Mouse (Mus musculus) lung, postnatal 0 days (tissue): Measurements from ENCODE around the gene Chd2. TPM values are rescaled to one million over a fixed set of nuclear protein-coding genes. Genes with fewer than 3 reads are reported as not detected.

Experiments used
- ATAC-seq: fragments of 200-750 bp; cut with Nextera tagmentation; 2 replicates; pipeline ENCODE4 v1.8.0; 2017; ENCODE audit warnings: moderate library complexity
- DNase-seq: peaks from one replicate; pipeline ENCODE4 v3.0.0-alpha.2; 2016; ENCODE audit warnings: low spot score
- H3K27ac ChIP-seq: fragments of 300-500 bp; sonication (generic); 2 replicates; pipeline ENCODE4 v1.5.1; 2014; ENCODE audit warnings: antibody characterized with exemption, mild to moderate bottlenecking, low read length, mixed read lengths
- H3K27me3 ChIP-seq: fragments of 300-500 bp; sonication (generic); replicated peaks from 2 replicates; pipeline ENCODE4 v1.6.1; 2014; ENCODE audit warnings: low read length, mixed read lengths; ENCODE audit not compliant: insufficient read depth
- H3K36me3 ChIP-seq: fragments of 300-500 bp; sonication (generic); 2 replicates; pipeline ENCODE4 v1.6.1; 2014; ENCODE audit warnings: low read length, mixed read lengths; ENCODE audit not compliant: insufficient read depth
- H3K4me1 ChIP-seq: fragments of 300-500 bp; sonication (generic); 2 replicates; pipeline ENCODE4 v1.6.1; 2014; ENCODE audit warnings: antibody characterized with exemption, low read depth, low read length, mixed read lengths; ENCODE audit not compliant: insufficient read depth
- H3K4me2 ChIP-seq: fragments of 300-500 bp; sonication (generic); replicated peaks from 2 replicates; pipeline ENCODE4 v1.6.1; 2014; ENCODE audit warnings: low read depth, mild to moderate bottlenecking, low read length, moderate library complexity, mixed read lengths
- H3K4me3 ChIP-seq: fragments of 300-500 bp; sonication (generic); 2 replicates; pipeline ENCODE4 v1.5.1; 2014; ENCODE audit warnings: low read depth, low read length
- H3K9ac ChIP-seq: fragments of 300-500 bp; sonication (generic); replicated peaks from 2 replicates; pipeline ENCODE4 v1.6.1; 2014; ENCODE audit warnings: low read depth, mild to moderate bottlenecking
- H3K9me3 ChIP-seq: fragments of 300-500 bp; sonication (generic); 2 replicates; pipeline ENCODE4 v1.6.1; 2016; ENCODE audit warnings: low read length, mixed read lengths
- CTCF ChIP-seq: IDR thresholded peaks from 2 replicates; pipeline ENCODE4 v1.5.1; 2016; ENCODE audit warnings: antibody characterized with exemption, mild to moderate bottlenecking
- EP300 ChIP-seq: IDR thresholded peaks from 2 replicates; pipeline ENCODE4 v1.6.1; 2016; ENCODE audit warnings: antibody characterized with exemption, mild to moderate bottlenecking, control low read depth
- WGBS: fragments of 180-500 bp; shearing (Covaris S2); extraction: QIAGEN DNeasy Blood & Tissue Kit; methylation state at CpG from one replicate; pipeline ENCODE4 v1.1.7; 2014; 5-methylcytosine and 5-hydroxymethylcytosine counted together
- polyA plus RNA-seq: library from polyadenylated mRNA; unstranded; fragments of >200 nt; fragmentation: Nextera tagmentation; extraction: Ambion mirVana; gene quantifications from 2 replicates; pipeline ENCODE4 v1.2.1, GENCODE M21; 2015

Gene Chd2
- polyA plus RNA-seq, 1 experiment from 2014 or later: 38.0 TPM

DNA sequence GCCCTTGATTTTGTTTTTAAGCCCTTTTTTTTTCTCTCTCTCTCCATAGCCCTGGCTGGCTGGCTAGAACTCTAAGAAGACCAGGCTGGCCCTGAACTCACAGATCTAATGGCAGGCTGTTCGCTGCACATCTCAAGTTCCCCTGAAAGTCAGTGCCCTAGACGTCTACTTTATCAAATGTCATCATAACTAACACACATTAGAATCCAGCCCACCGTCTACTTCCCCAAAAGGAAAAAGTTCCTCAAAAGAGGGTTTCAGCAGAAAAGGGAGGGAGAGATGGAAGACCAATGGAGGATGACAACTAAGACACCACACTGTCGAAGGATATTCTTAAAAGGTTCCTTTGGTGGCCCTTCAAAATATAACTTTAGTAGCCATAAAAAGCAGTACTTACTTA, 14.4 kb downstream of the Chd2 start:
- no peak for ATAC-seq
- Histone ChIP-seq H3K4me1 (peaks cover 23% of the 10 kb centered on the region), H3K27me3 (no peaks in the 10 kb centered on the region), H3K4me2 (no peak overlapping the region), H3K9me3 (no peaks in the 10 kb centered on the region), H3K27ac (no peak overlapping the region), H3K36me3 (no peaks in the 10 kb centered on the region), H3K4me3 (no peak overlapping the region), H3K9ac (no peak overlapping the region)
- 76% methylated on average over 4 of the region's 4 CpGs for WGBS
- no peak for TF ChIP-seq CTCF
- no peak for TF ChIP-seq EP300
- DNase-seq: no peak

DNA sequence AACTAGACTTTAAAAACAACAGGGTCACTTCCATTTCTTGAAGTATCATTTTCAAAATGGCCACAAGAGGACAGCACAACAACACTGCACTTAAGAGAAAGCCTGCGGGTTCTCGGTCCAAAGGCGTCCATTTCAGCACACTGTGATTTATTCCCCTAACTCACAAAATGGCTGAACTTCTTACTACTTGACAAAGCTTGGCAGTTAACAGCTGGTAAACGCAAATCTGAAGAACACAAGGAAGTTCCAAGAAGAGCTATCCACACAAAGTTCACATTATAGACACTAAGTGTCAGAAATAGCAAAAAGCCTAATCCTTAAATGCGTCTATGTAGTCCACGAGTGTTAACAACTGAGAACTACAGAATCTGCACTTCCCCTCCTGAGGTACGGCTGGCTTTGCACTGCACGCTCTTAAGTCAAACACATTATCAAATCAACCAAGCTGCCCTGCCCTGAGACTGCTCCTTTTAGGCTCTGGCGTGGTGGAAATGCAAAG, 17.1 kb downstream of the Chd2 start:
- Histone ChIP-seq H3K36me3 (no peaks in the 10 kb centered on the region; the same call in 1 of the 2 replicates), H3K4me1 (peaks cover 9% of the 10 kb centered on the region; the same call in 1 of the 2 replicates), H3K27me3 (no peaks in the 10 kb centered on the region), H3K9me3 (no peaks in the 10 kb centered on the region), H3K4me2 (peak overlapping the region; percentile 27), H3K27ac (peak overlapping the region; percentile 93), H3K9ac (no peak overlapping the region), H3K4me3 (no peak overlapping the region)
- WGBS: 14% methylated on average over 9 of the region's 9 CpGs
- ATAC-seq (peak; percentile 91), DNase-seq (peak; percentile 97)
- TF ChIP-seq EP300 (peak; percentile 81), CTCF (peak; percentile 91)

DNA sequence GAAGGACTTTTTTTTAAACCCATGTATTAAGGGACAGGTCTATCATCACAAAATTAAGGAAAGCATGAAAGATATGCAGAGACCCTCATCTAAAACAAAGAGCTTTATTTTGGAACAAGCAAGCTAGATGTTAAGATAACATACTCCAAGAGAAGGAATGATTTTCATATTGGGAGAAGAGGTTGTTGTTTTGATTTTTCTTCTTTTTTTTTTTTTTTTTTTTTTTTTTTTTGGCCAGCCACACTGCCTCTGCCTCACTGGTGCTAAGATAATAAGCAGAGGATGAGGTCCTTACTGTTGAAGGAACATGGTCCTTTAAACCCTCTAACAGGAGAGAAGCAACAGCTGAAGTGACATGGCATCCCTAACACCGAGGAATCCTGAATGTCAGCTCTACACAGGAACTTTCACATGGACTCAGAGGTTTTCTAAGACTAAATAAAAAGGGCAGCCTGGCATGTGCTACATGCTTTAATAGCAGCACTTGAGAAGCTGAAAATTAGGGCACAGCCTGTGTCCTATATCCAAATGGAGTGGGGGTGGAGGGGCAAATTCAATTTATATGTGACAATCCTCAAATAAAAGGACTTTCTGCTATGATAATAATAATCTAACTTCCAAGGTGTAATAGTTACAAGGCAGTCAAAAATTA, 17.9 kb downstream of the Chd2 start:
- Histone ChIP-seq H3K27me3 (no peaks in the 10 kb centered on the region), H3K9me3 (no peaks in the 10 kb centered on the region), H3K4me2 (no peak overlapping the region), H3K9ac (no peak overlapping the region), H3K27ac (peak overlapping the region; percentile 47), H3K36me3 (peaks cover 3% of the 10 kb centered on the region; the same call in 1 of the 2 replicates), H3K4me3 (no peak overlapping the region), H3K4me1 (peaks cover 9% of the 10 kb centered on the region; the same call in 1 of the 2 replicates)
- WGBS: 45% methylated on average over 1 of the region's 1 CpGs
- DNase-seq (no peak), ATAC-seq (no peak)
- TF ChIP-seq EP300 (no peak), CTCF (no peak)

DNA sequence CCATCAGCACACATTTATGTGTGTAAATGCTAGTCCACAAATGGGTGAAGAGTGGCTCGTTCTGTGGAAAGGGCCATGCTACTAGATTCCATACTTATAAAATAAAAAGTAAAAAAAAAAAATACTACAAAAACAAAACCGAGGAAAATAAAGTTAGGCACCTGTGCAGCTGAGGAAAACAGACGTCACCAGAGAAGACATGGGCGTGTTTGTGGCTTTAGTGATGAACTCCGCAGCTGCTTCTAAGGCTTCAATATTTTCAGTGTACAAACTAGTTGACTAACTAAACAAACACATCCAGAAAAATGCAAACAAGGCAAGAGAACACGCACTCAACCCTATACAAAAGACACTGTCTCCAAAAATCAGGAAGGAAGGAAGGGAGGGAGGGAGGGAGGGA, 18.4 kb downstream of the Chd2 start:
- Histone ChIP-seq H3K9ac (no peak overlapping the region), H3K27ac (no peak overlapping the region), H3K4me3 (no peak overlapping the region), H3K27me3 (no peaks in the 10 kb centered on the region), H3K9me3 (no peaks in the 10 kb centered on the region), H3K36me3 (peaks cover 3% of the 10 kb centered on the region; the same call in 1 of the 2 replicates), H3K4me1 (peaks cover 9% of the 10 kb centered on the region; the same call in 1 of the 2 replicates), H3K4me2 (no peak overlapping the region)
- no peak for TF ChIP-seq EP300
- TF ChIP-seq CTCF: no peak
- DNase-seq: no peak
- no peak for ATAC-seq
- 59% methylated on average over 6 of the region's 6 CpGs for WGBS

DNA sequence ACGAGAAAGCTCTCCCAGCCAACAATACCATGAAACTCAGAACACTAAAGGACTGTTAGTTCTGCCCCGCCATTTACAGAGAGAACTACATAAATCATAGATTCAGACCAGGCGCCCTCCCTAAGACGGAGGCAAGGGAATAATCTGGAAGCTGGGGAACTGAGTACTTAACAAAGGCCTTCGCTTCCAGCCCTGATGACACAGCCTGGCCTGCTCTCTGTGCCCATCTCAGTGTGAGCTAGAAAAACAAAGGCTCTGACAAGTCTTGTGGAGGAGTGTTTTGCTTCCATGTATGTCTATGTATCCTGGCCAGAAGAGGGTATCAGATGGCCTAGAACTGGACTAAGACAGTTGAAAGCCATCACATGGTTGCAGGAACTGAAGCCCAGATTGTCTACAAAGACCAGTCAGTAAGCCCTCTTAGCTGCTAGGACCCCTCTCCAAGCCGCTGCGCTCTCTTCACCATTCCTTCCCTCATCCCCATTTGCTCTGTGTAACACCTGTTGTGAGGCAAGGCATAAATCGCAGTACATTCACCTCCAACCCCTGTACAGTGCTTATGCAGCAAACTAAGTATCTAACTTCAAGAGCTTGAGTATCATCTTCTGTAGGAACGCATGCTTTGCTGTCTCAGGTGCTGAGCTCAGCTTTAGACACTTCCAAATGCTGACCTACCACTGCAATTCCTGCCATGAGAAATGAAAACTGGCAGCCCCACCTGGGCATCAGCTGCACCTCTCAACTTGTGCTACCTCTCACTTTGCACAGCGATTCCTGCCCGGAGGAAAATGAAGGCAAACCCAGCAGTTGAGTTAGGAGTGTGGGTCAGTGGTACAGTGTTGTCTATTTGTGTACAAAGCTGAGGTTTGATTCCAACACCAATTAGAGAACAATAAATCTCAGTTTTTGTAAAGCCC, 20.1 kb downstream of the Chd2 start:
- TF ChIP-seq EP300: no peak
- no peak for TF ChIP-seq CTCF
- Histone ChIP-seq H3K4me3 (no peak overlapping the region), H3K27me3 (no peaks in the 10 kb centered on the region), H3K9me3 (no peaks in the 10 kb centered on the region), H3K4me2 (no peak overlapping the region), H3K4me1 (peaks cover 9% of the 10 kb centered on the region; the same call in 1 of the 2 replicates), H3K36me3 (peaks cover 3% of the 10 kb centered on the region; the same call in 1 of the 2 replicates), H3K9ac (no peak overlapping the region), H3K27ac (no peak overlapping the region)
- 88% methylated on average over 11 of the region's 11 CpGs for WGBS
- DNase-seq: no peak
- no peak for ATAC-seq

DNA sequence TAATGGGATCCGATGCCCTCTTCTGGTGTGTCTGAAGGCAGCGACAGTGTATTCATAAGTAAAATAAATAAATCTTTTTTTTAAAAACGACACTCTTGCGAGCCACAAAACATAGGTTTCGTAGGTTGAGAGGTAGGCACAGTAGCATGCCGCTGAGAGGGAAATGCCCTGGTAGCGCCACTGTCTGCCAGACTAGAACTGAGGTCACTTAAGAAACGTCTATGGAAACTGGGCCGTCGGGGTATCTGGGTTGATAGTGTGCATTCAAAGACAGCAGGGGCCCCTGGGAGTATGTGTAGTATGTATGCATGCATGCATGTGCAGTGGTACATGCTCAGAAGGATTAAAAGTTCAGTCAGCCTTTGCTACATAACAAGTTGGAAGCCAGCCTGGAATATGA, 21.4 kb downstream of the Chd2 start:
- no peak for DNase-seq
- Histone ChIP-seq H3K4me2 (no peak overlapping the region), H3K27ac (no peak overlapping the region), H3K9me3 (no peaks in the 10 kb centered on the region), H3K4me1 (peaks cover 9% of the 10 kb centered on the region; the same call in 1 of the 2 replicates), H3K4me3 (no peak overlapping the region), H3K27me3 (no peaks in the 10 kb centered on the region), H3K9ac (no peak overlapping the region), H3K36me3 (peaks cover 7% of the 10 kb centered on the region; the same call in 1 of the 2 replicates)
- no peak for ATAC-seq
- no peak for TF ChIP-seq EP300
- TF ChIP-seq CTCF: no peak
- 75% methylated on average over 10 of the region's 10 CpGs for WGBS
